26 mouse cellular contexts compared by ENCODE assay signal in the genomic region with DNA sequence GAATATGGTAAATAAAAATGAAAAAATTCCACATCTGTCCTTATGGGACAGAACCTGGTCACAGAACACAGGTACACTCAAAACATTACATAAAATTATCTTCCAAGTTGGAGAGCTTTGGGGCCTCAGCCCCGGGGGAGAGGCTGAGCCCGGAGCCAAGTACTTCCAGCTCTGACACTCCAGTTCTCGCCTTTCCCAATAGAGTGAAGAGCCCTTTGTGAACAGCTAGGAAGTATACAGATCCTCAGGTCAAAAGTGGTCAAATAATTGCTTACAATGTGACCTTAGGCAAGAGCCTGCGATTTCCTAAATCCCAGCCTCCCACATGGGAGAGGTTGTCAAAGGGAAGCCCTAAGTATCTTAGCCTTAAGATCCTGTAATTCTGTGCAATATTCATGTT. TPM values are rescaled to one million over a fixed set of nuclear protein-coding genes. Genes with fewer than 3 reads are reported as not detected.
A peak's percentile ranks its signal among the peaks of the same experiment; 100 is the strongest.
DNase-seq lines count a peak whose midpoint lies in the region; ATAC-seq and TF ChIP-seq lines count a peak whose summit lies in the region.
"Had no signal": no experiment of that assay in that cellular context is flagged by ENCODE, and none has a peak within 500 bp of the region (broad histone marks: within the 10 kb centered on the region; RNA-seq: fewer than 3 reads in every experiment).

No protein-coding gene starts in this region.

- peak; percentile 47 to 75 for DNase-seq in lung, adult 18-20 months
- no peak for DNase-seq in lung, postnatal 14 days
- DNase-seq in lung, postnatal 0 days (ENCODE audit: low spot score): peak; percentile 81
- peak; percentile 38 for DNase-seq in lung, postnatal 10 days
- peak; percentile 61 for DNase-seq in lung, postnatal 36 days
- no peak for DNase-seq in embryo, embryonic 9.5 days (ENCODE audit: extremely low spot score)
- no peak for DNase-seq in adrenal gland, postnatal 4 days (ENCODE audit: low spot score in 2 of 2)
- DNase-seq: adrenal gland, adult 8-10 months; adrenal gland, postnatal 14 days; adrenal gland, postnatal 36 days; cerebellum, adult 11 months; cerebellum, adult 18-20 months; cerebellum, adult 8-10 months; cerebellum, adult 9-11 months; cerebellum, postnatal 36 days; embryo, embryonic 11 days had no signal

- TF ChIP-seq CTCF in lung, postnatal 0 days (IDR thresholded peaks at IDR 0.05): no peak

- no peaks in the 10 kb centered on the region for H3K4me1 ChIP-seq in lung, postnatal 0 days (ENCODE audit: insufficient read depth, low read depth, low read length)
- H3K4me1 ChIP-seq in hindbrain, embryonic 16.5 days (ENCODE audit: control insufficient read depth, insufficient read depth, low read depth, low read length): no peaks in the 10 kb centered on the region
- H3K4me1 ChIP-seq: embryonic facial prominence, embryonic 12.5 days; forebrain, embryonic 10.5 days; forebrain, embryonic 12.5 days had no signal

- 50% methylated on average over 4 of the region's 4 CpGs for WGBS in lung, postnatal 0 days
- 87% methylated on average over 4 of the region's 4 CpGs for WGBS in hindbrain, embryonic 16.5 days

- peak; percentile 76 for ATAC-seq in lung, postnatal 0 days
- ATAC-seq in hindbrain, embryonic 16.5 days: no peak
- ATAC-seq: forebrain, embryonic 14.5 days; forebrain, embryonic 16.5 days had no signal

- no peaks in the 10 kb centered on the region for H3K36me3 ChIP-seq in lung, postnatal 0 days (ENCODE audit: insufficient read depth, low read length)
- H3K36me3 ChIP-seq in hindbrain, embryonic 16.5 days (ENCODE audit: control insufficient read depth, insufficient read depth, low read length): no peaks in the 10 kb centered on the region
- H3K36me3 ChIP-seq: embryonic facial prominence, embryonic 10.5 days; embryonic facial prominence, embryonic 12.5 days; forebrain, embryonic 10.5 days; forebrain, embryonic 12.5 days had no signal

- peak; percentile 94 for TF ChIP-seq EP300 in lung, postnatal 0 days (IDR thresholded peaks at IDR 0.05)

- no peak overlapping the region for H3K4me3 ChIP-seq in lung, postnatal 0 days (ENCODE audit: low read depth, low read length)
- no peak overlapping the region for H3K4me3 ChIP-seq in hindbrain, embryonic 16.5 days (ENCODE audit: low read length)
- H3K4me3 ChIP-seq: embryonic facial prominence, embryonic 10.5 days; embryonic facial prominence, embryonic 12.5 days; forebrain, embryonic 10.5 days; forebrain, embryonic 12.5 days had no signal

- H3K9me3 ChIP-seq in lung, postnatal 0 days (ENCODE audit: low read length): no peaks in the 10 kb centered on the region
- no peaks in the 10 kb centered on the region for H3K9me3 ChIP-seq in hindbrain, embryonic 16.5 days (ENCODE audit: control insufficient read depth, low read length)
- H3K9me3 ChIP-seq: embryonic facial prominence, embryonic 10.5 days; embryonic facial prominence, embryonic 12.5 days; forebrain, embryonic 10.5 days; forebrain, embryonic 12.5 days had no signal

- H3K27me3 ChIP-seq in lung, postnatal 0 days (replicated peaks; ENCODE audit: insufficient read depth, low read length): no peaks in the 10 kb centered on the region
- no peaks in the 10 kb centered on the region for H3K27me3 ChIP-seq in hindbrain, embryonic 16.5 days (replicated peaks; ENCODE audit: control insufficient read depth, insufficient read depth, low read length)
- H3K27me3 ChIP-seq: embryonic facial prominence, embryonic 12.5 days; forebrain, embryonic 12.5 days had no signal

- no peak overlapping the region for H3K27ac ChIP-seq in lung, postnatal 0 days (ENCODE audit: low read length)
- no peak overlapping the region for H3K27ac ChIP-seq in hindbrain, embryonic 16.5 days (ENCODE audit: low read depth, low read length)
- H3K27ac ChIP-seq: embryonic facial prominence, embryonic 10.5 days; embryonic facial prominence, embryonic 12.5 days; forebrain, embryonic 10.5 days; forebrain, embryonic 12.5 days had no signal

- H3K4me2 ChIP-seq in lung, postnatal 0 days (replicated peaks; ENCODE audit: low read depth, low read length): no peak overlapping the region
- no peak overlapping the region for H3K4me2 ChIP-seq in hindbrain, embryonic 16.5 days (ENCODE audit: low read length)
- H3K4me2 ChIP-seq: embryonic facial prominence, embryonic 12.5 days; forebrain, embryonic 12.5 days had no signal

- H3K9ac ChIP-seq in lung, postnatal 0 days (replicated peaks; ENCODE audit: low read depth): no peak overlapping the region
- no peak overlapping the region for H3K9ac ChIP-seq in hindbrain, embryonic 16.5 days (ENCODE audit: low read depth, low read length)
- H3K9ac ChIP-seq: embryonic facial prominence, embryonic 12.5 days; forebrain, embryonic 12.5 days had no signal

RNA-seq across cellular contexts. Expression of a gene that starts 55.1 kb away (rescaled TPM):
- polyA plus RNA-seq in lung, postnatal 0 days (2015; fragmentation: Nextera tagmentation; extraction: Ambion mirVana): 772 and 801 TPM in 2 replicates
- polyA plus RNA-seq in hindbrain, embryonic 16.5 days (2015; fragmentation: Nextera tagmentation; extraction: Ambion mirVana): 0.06 and 0.37 TPM in 2 replicates
- total RNA-seq in adrenal gland, postnatal 4 days (2021): 1 to 10 TPM in 1 of 2 experiments, under 1 TPM in 1; 0.90 to 1.0 TPM
- total RNA-seq: adrenal gland, adult 18-20 months; adrenal gland, adult 8-10 months; adrenal gland, postnatal 36 days; common myeloid progenitor, adult 5-6 weeks; MEL had no signal
- polyA plus RNA-seq: forebrain, embryonic 10.5 days; forebrain, embryonic 12.5 days; forebrain, embryonic 14.5 days; forebrain, embryonic 16.5 days had no signal

Comparison
In these comparisons a context has a peak if more than half of its experiments do, and no peak if none do; other contexts are left out.
1. DNase-seq: peak in lung, adult 18-20 months (2 of 2), lung, postnatal 0 days (single experiment), lung, postnatal 10 days (single experiment) and lung, postnatal 36 days (single experiment); none in lung, postnatal 14 days (single experiment), embryo, embryonic 9.5 days (single experiment) and adrenal gland, postnatal 4 days (0 of 2).
2. RNA of a gene that starts 55.1 kb away (polyA plus RNA-seq): 772 to 801 TPM in lung, postnatal 0 days; 0.06 to 0.37 TPM in hindbrain, embryonic 16.5 days; every median in the first group is over 100 times any median in the second.